Comparison of ENCODE assay signal across 27 mouse cellular contexts in genomic region chr12:31592011-31592410, GRCm38 (mm10). TPM values are rescaled to one million over a fixed set of nuclear protein-coding genes. Genes with fewer than 3 reads are reported as not detected.
DNase-seq lines count a peak whose midpoint lies in the region; ATAC-seq lines count a peak whose summit lies in the region.
"Had no signal": no experiment of that assay in that cellular context is flagged by ENCODE, and none has a peak within 500 bp of the region (broad histone marks: within the 10 kb centered on the region; RNA-seq: fewer than 3 reads in every experiment).

No protein-coding gene starts in this region.

- no peak overlapping the region for H3K27ac ChIP-seq in lung, embryonic 16.5 days (ENCODE audit: low read length)
- H3K27ac ChIP-seq: embryonic facial prominence, embryonic 12.5 days; forebrain, embryonic 12.5 days; heart, embryonic 10.5 days; heart, embryonic 15.5 days; hindbrain, embryonic 10.5 days; hindbrain, embryonic 15.5 days had no signal

- H3K9me3 ChIP-seq in lung, embryonic 16.5 days (ENCODE audit: control insufficient read depth, low read length) = peaks cover 3% of the 10 kb centered on the region; the same call in 1 of the 2 replicates
- H3K9me3 ChIP-seq: embryonic facial prominence, embryonic 12.5 days; forebrain, embryonic 12.5 days; heart, embryonic 10.5 days; heart, embryonic 15.5 days; hindbrain, embryonic 10.5 days; hindbrain, embryonic 15.5 days had no signal

- no peak overlapping the region for H3K9ac ChIP-seq in lung, embryonic 16.5 days (ENCODE audit: low read length)
- H3K9ac ChIP-seq: embryonic facial prominence, embryonic 12.5 days; forebrain, embryonic 12.5 days; heart, embryonic 15.5 days; hindbrain, embryonic 15.5 days had no signal

- no peaks in the 10 kb centered on the region for H3K27me3 ChIP-seq in lung, embryonic 16.5 days (ENCODE audit: control insufficient read depth, insufficient read depth, low read depth, low read length)
- H3K27me3 ChIP-seq: embryonic facial prominence, embryonic 12.5 days; forebrain, embryonic 12.5 days; heart, embryonic 15.5 days; hindbrain, embryonic 15.5 days had no signal

- H3K4me3 ChIP-seq in lung, embryonic 16.5 days (ENCODE audit: low read length) = no peak overlapping the region
- H3K4me3 ChIP-seq: embryonic facial prominence, embryonic 12.5 days; forebrain, embryonic 12.5 days; heart, embryonic 10.5 days; heart, embryonic 15.5 days; hindbrain, embryonic 10.5 days; hindbrain, embryonic 15.5 days had no signal

- no peaks in the 10 kb centered on the region for H3K36me3 ChIP-seq in lung, embryonic 16.5 days (ENCODE audit: control insufficient read depth, insufficient read depth, low read length)
- H3K36me3 ChIP-seq: embryonic facial prominence, embryonic 12.5 days; forebrain, embryonic 12.5 days; heart, embryonic 10.5 days; hindbrain, embryonic 10.5 days; hindbrain, embryonic 15.5 days had no signal

- DNase-seq in lung, adult 18-20 months = peak; percentile 22 to 43
- DNase-seq in lung, postnatal 14 days = no peak
- DNase-seq in R1 (ENCODE audit: low read depth, low spot score) = peak; percentile 23
- peak; percentile 29 for DNase-seq in lung, postnatal 36 days
- DNase-seq in Muller cell, postnatal 12 days (ENCODE audit: inconsistent ontology term) = no peak
- no peak for DNase-seq in adrenal gland, postnatal 14 days
- DNase-seq: adrenal gland, adult 2 months; adrenal gland, postnatal 36 days; cerebellum, adult 11 months; cerebellum, adult 8-10 months; cerebellum, postnatal 14 days; embryo, embryonic 11 days; gastrocnemius, postnatal 25 days; heart, postnatal 14 days had no signal

- WGBS in lung, embryonic 16.5 days = 11% methylated on average over 3 of the region's 3 CpGs

- H3K4me1 ChIP-seq in lung, embryonic 16.5 days (replicated peaks; ENCODE audit: control insufficient read depth, insufficient read depth, low read length) = peaks cover 5% of the 10 kb centered on the region; the same call in 1 of the 2 replicates
- H3K4me1 ChIP-seq: forebrain, embryonic 12.5 days; heart, embryonic 10.5 days; hindbrain, embryonic 10.5 days; hindbrain, embryonic 15.5 days had no signal

- no peak overlapping the region for H3K4me2 ChIP-seq in lung, embryonic 16.5 days (ENCODE audit: low read depth, low read length)
- H3K4me2 ChIP-seq: embryonic facial prominence, embryonic 12.5 days; forebrain, embryonic 12.5 days; heart, embryonic 15.5 days; hindbrain, embryonic 15.5 days had no signal

- ATAC-seq in lung, embryonic 16.5 days (ENCODE audit: low read depth) = peak; percentile 45; the same call in 1 of the 2 replicates
- ATAC-seq: forebrain, embryonic 16.5 days; intestine, embryonic 16.5 days had no signal

RNA-seq across cellular contexts. Expression of gene Slc26a4, which starts 32.2 kb away (rescaled TPM):
- polyA plus RNA-seq in lung, embryonic 16.5 days (2015; fragmentation: Nextera tagmentation; extraction: Ambion mirVana) = not detected in 2 replicates
- 4.0 and 4.6 TPM in 2 replicates for total RNA-seq in adrenal gland, postnatal 14 days (2021)
- total RNA-seq: common myeloid progenitor, adult 5-6 weeks; ES-E14; gastrocnemius, adult 18-20 months; gastrocnemius, postnatal 25 days; granulocyte monocyte progenitor cell, adult 5-6 weeks had no signal
- polyA plus RNA-seq: forebrain, embryonic 12.5 days; forebrain, embryonic 16.5 days; hindbrain, embryonic 15.5 days had no signal

RNA-seq across cellular contexts. Expression of gene Bcap29, which starts 42.4 kb away (rescaled TPM):
- polyA plus RNA-seq in lung, embryonic 16.5 days (2015; fragmentation: Nextera tagmentation; extraction: Ambion mirVana) = 28.1 and 31.2 TPM in 2 replicates
- total RNA-seq in adrenal gland, postnatal 14 days (2021) = 20.0 and 23.2 TPM in 2 replicates

Comparison
In these comparisons a context has a peak if more than half of its experiments do, and no peak if none do; other contexts are left out.
1. DNase-seq: peak in lung, adult 18-20 months (2 of 2), R1 (single experiment) and lung, postnatal 36 days (single experiment); none in lung, postnatal 14 days (single experiment), Muller cell, postnatal 12 days (single experiment) and adrenal gland, postnatal 14 days (single experiment).